Mouse (Mus musculus): Measurements from ENCODE around the gene Yif1a. TPM values are rescaled to one million over a fixed set of nuclear protein-coding genes. Genes with fewer than 3 reads are reported as not detected.

Yif1a gene
- 57.6 TPM for polyA plus RNA-seq (2012; fragmentation: generic; extraction: Trizol)
- long read RNA-seq, experiment 1, transcript Yif1a-201 (8 exons, 1,488 nt): major isoform, 78 of 87 reads
- long read RNA-seq, experiment 1, partial matches to known transcripts: 4 of 87 reads
- long read RNA-seq, experiment 1, other reads (novel, unspliced or antisense): 1 of 87 reads
- long read RNA-seq, experiment 2, transcript Yif1a-201 (8 exons, 1,488 nt): major isoform, 45 of 50 reads
- long read RNA-seq, experiment 2, partial matches to known transcripts: 0 of 50 reads
- long read RNA-seq, experiment 2, other reads (novel, unspliced or antisense): 3 of 50 reads

DNA sequence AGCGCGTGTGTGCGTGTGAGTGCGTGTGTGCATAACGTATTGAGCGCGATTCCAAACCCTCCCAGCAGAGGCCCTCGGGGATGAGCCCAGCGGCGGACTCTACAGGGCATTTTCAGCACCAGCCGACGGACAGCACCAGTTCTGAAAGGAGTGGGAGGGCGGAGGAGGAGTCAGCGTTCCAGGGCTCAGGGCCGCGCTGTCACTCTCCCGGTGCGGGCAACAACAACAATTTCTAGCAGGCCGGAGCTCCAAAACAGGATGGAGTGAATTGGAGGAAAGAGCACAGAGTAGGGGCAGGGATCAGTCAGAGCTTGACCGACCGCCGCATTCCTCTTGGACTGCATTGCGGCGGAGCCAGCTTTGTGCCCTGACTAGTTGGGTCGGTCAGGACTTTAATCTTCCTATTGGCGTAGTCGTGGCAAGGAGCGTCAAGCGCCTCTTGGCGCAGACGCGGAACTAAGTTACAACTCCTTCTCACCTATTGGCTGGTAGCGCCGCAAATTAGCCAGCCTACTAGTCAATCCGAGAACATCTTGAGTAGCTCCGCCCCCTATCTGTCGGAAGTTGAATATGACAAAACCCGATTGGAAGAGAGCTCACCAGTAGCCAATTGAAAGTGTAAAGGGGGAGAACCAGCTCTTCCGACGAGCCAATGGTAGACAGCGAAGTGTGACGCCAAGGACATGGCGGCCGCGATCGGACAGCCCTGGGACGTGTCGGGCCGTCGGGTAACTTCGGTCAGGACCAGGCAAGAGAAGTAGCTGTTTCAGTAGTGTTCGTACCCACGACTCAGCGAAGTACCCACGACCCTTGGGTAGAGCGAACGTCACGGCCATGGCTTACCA lies at the start of gene Yif1a:
Gene Yif1a, plus strand, starts transcription at position 655 of the 845 bp plus-strand sequence.
- H3ac ChIP-seq (ENCODE audit: control insufficient read depth, insufficient read length, low read depth): peak within 1 kb of the TSS; percentile 73
- H3K36me3 ChIP-seq (ENCODE audit: control insufficient read depth, insufficient read depth): peaks cover 3% of the 10 kb centered on the region
- no peaks in the 10 kb centered on the region for H3K79me3 ChIP-seq (ENCODE audit: low read depth)
- H3K27me3 ChIP-seq (ENCODE audit: control insufficient read depth, insufficient read depth, insufficient read length): no peaks in the 10 kb centered on the region
- peak within 1 kb of the TSS; percentile 86 for H3K4me3 ChIP-seq (ENCODE audit: insufficient read depth, poor library complexity, severe bottlenecking)
- TF ChIP-seq MYOD1 (IDR thresholded peaks at IDR 0.05; ENCODE audit: control insufficient read depth, insufficient read length, low read depth) (no peak), CTCF (IDR thresholded peaks at IDR 0.05; ENCODE audit: control insufficient read depth, insufficient read depth, insufficient read length) (peak; percentile 40), MAX (IDR thresholded peaks at IDR 0.05) (peak; percentile 66)
- H3K79me2 ChIP-seq (ENCODE audit: control insufficient read depth, insufficient read depth): peaks cover 13% of the 10 kb centered on the region

DNA sequence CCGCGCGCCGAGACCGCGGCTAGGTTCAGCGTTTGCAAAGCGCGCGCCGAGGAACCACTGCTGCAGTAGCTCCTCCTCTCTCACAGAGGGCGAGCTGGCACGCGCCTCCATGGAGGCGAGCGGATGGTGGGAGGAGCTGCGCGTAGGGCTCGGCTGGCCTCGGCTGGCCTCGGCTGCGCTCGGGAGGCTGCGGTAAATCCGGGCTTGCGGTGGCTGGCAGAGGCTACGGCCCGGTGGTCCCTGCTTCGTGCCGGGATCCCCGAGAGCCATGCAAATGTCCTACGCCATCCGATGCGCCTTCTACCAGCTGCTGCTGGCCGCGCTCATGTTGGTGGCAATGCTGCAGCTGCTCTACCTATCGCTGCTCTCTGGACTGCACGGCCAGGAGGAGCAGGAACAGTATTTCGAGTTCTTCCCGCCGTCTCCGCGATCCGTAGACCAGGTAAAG lies 49.6 kb upstream of the Yif1a start, which contains the start of the genes B4gat1 and AC124502.3:
Gene B4gat1, plus strand, starts transcription at position 118 of the 448 bp plus-strand sequence.
Gene AC124502.3, plus strand, starts transcription at position 183 of the 448 bp plus-strand sequence.
- TF ChIP-seq CTCF (IDR thresholded peaks at IDR 0.05; ENCODE audit: control insufficient read depth, insufficient read depth, insufficient read length): peak; percentile 68
- no peak for TF ChIP-seq USF1 (IDR thresholded peaks at IDR 0.05; ENCODE audit: low read depth)
- Histone ChIP-seq H3K4me3 (ENCODE audit: insufficient read depth, poor library complexity, severe bottlenecking) (peak within 1 kb of the TSS; percentile 70), H3K79me3 (ENCODE audit: low read depth) (peaks cover 26% of the 10 kb centered on the region), H3K27me3 (ENCODE audit: control insufficient read depth, insufficient read depth, insufficient read length) (no peaks in the 10 kb centered on the region), H3ac (ENCODE audit: control insufficient read depth, insufficient read length, low read depth) (peak within 1 kb of the TSS; percentile 83), H3K36me3 (ENCODE audit: control insufficient read depth, insufficient read depth) (peaks cover 9% of the 10 kb centered on the region), H3K79me2 (ENCODE audit: control insufficient read depth, insufficient read depth) (peaks cover 47% of the 10 kb centered on the region)

DNA sequence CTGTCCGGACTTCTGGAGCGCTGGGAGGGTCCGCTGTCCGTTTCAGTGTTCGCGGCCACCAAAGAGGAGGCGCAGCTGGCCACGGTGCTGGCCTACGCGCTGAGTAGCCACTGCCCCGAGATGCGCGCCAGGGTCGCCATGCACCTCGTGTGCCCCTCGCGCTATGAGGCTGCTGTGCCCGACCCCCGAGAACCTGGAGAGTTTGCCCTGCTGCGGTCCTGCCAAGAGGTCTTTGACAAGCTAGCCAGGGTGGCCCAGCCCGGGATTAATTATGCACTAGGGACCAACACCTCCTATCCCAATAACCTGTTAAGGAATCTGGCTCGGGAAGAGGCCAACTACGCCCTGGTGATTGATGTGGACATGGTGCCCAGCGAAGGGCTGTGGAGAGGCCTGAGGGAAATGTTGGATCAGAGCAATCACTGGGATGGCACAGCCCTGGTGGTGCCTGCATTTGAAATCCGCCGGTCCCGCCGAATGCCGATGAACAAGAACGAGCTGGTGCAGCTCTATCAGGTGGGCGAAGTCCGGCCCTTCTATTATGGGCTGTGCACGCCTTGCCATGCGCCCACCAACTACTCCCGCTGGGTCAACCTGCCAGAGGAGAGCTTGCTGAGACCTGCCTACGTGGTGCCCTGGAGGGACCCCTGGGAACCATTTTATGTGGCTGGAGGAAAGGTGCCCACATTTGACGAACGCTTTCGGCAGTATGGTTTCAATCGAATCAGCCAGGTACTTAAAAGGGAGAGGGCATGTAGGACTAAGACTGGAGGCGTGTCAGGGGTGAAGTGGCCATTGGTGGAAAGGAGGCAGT lies 48.8 kb upstream of the Yif1a start:
- H3K27me3 ChIP-seq (ENCODE audit: control insufficient read depth, insufficient read depth, insufficient read length): no peaks in the 10 kb centered on the region
- peak overlapping the region; percentile 70 for H3K4me3 ChIP-seq (ENCODE audit: insufficient read depth, poor library complexity, severe bottlenecking)
- peaks cover 9% of the 10 kb centered on the region for H3K36me3 ChIP-seq (ENCODE audit: control insufficient read depth, insufficient read depth)
- TF ChIP-seq CTCF (IDR thresholded peaks at IDR 0.05; ENCODE audit: control insufficient read depth, insufficient read depth, insufficient read length): no peak
- TF ChIP-seq MAX (IDR thresholded peaks at IDR 0.05): no peak
- TF ChIP-seq USF1 (IDR thresholded peaks at IDR 0.05; ENCODE audit: low read depth): no peak
- no peak for TF ChIP-seq MYOD1 (IDR thresholded peaks at IDR 0.05; ENCODE audit: control insufficient read depth, insufficient read length, low read depth)
- no peak for TF ChIP-seq FOSL1 (IDR thresholded peaks at IDR 0.05; ENCODE audit: insufficient read depth, low read length, poor library complexity, severe bottlenecking)
- TF ChIP-seq MYOG (IDR thresholded peaks at IDR 0.05; ENCODE audit: control insufficient read depth, extremely low read depth, insufficient read length): no peak
- TF ChIP-seq CEBPB (IDR thresholded peaks at IDR 0.05; ENCODE audit: low read depth): no peak
- peaks cover 30% of the 10 kb centered on the region for H3K79me3 ChIP-seq (ENCODE audit: low read depth)
- peak overlapping the region; percentile 83 for H3ac ChIP-seq (ENCODE audit: control insufficient read depth, insufficient read length, low read depth)
- peaks cover 55% of the 10 kb centered on the region for H3K79me2 ChIP-seq (ENCODE audit: control insufficient read depth, insufficient read depth)

DNA sequence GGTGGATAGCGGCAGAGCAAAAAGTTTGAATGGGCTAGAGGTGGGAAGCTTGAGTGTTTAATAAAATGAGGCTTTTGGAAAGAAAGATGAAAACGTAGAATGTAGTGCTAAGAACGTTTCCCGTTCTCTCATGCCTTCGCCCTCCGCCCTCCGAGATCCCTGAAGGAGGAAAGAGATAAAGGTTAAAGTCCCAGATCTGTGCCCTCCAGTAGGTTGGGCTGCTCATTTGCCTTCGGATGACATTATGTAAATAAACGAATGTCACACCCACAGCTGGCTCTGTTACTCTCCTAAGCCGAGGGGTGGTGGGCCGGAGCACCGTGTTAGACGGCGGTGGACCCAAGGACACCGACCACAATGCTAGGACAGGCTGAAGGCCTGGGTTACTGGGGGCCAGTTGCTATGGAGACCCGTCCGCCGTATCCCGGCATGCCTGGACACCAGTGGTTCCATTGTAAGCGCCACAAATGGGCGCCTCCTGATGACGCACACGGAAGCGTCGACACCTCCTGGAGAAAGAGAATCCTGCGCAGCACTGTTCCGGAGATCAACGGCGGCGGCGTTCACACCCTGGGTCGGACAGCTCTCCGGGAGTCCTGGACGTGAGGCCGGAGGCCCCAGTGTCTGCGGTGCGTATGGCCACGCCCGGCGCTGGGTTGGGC lies 47.3 kb upstream of the Yif1a start, which contains the start of gene Brms1:
Gene Brms1, plus strand, starts transcription at position 493 of the 662 bp plus-strand sequence.
- H3K79me2 ChIP-seq (ENCODE audit: control insufficient read depth, insufficient read depth): peaks cover 65% of the 10 kb centered on the region
- H3ac ChIP-seq (ENCODE audit: control insufficient read depth, insufficient read length, low read depth): peak within 1 kb of the TSS; percentile 92
- TF ChIP-seq MAX (IDR thresholded peaks at IDR 0.05) (peak; percentile 54), MYOG (IDR thresholded peaks at IDR 0.05; ENCODE audit: control insufficient read depth, extremely low read depth, insufficient read length) (no peak)
- peaks cover 15% of the 10 kb centered on the region for H3K36me3 ChIP-seq (ENCODE audit: control insufficient read depth, insufficient read depth)
- peak within 1 kb of the TSS; percentile 72 for H3K4me3 ChIP-seq (ENCODE audit: insufficient read depth, poor library complexity, severe bottlenecking)
- H3K27me3 ChIP-seq (ENCODE audit: control insufficient read depth, insufficient read depth, insufficient read length): no peaks in the 10 kb centered on the region
- H3K79me3 ChIP-seq (ENCODE audit: low read depth): peaks cover 30% of the 10 kb centered on the region

DNA sequence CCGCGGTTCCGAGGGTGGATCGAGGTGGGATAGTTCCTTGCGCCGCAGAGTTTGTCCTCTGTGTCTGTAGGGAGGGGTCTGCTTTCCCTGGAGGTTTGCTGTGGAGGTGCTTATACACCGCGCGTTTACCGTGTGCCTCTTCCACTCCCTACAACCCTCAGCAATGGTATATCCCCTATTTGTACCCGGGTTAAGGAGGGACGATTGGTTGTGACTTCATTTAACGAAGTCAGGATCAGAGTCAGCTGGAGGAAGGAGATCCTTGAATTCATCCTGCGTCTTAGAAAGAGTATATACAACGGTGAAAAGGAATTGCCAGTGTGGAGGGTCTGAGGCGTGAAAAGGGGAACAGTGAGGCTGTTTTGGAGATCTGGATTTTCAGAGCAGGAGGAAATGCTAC lies 46.8 kb upstream of the Yif1a start:
- H3K27me3 ChIP-seq (ENCODE audit: control insufficient read depth, insufficient read depth, insufficient read length): no peaks in the 10 kb centered on the region
- TF ChIP-seq CEBPB (IDR thresholded peaks at IDR 0.05; ENCODE audit: low read depth): no peak
- no peak for TF ChIP-seq FOSL1 (IDR thresholded peaks at IDR 0.05; ENCODE audit: insufficient read depth, low read length, poor library complexity, severe bottlenecking)
- no peak for TF ChIP-seq MYOD1 (IDR thresholded peaks at IDR 0.05; ENCODE audit: control insufficient read depth, insufficient read length, low read depth)
- no peak for TF ChIP-seq CTCF (IDR thresholded peaks at IDR 0.05; ENCODE audit: control insufficient read depth, insufficient read depth, insufficient read length)
- TF ChIP-seq MAX (IDR thresholded peaks at IDR 0.05): no peak
- no peak for TF ChIP-seq USF1 (IDR thresholded peaks at IDR 0.05; ENCODE audit: low read depth)
- TF ChIP-seq MYOG (IDR thresholded peaks at IDR 0.05; ENCODE audit: control insufficient read depth, extremely low read depth, insufficient read length): no peak

More for the DNA sequence above, 46.8 kb upstream of the Yif1a start:
- H3K79me2 ChIP-seq (ENCODE audit: control insufficient read depth, insufficient read depth): peaks cover 69% of the 10 kb centered on the region
- H3ac ChIP-seq (ENCODE audit: control insufficient read depth, insufficient read length, low read depth): peak overlapping the region; percentile 92
- peak overlapping the region; percentile 72 for H3K4me3 ChIP-seq (ENCODE audit: insufficient read depth, poor library complexity, severe bottlenecking)
- peaks cover 30% of the 10 kb centered on the region for H3K79me3 ChIP-seq (ENCODE audit: low read depth)
- peaks cover 21% of the 10 kb centered on the region for H3K36me3 ChIP-seq (ENCODE audit: control insufficient read depth, insufficient read depth)

Data from C2C12 (cell line).